Mouse (Mus musculus) hindbrain, embryonic 15.5 days (tissue): ENCODE data around the gene Gmeb2. TPM values are rescaled to one million over a fixed set of nuclear protein-coding genes. Genes with fewer than 3 reads are reported as not detected.

Experiments used
- ATAC-seq: fragments of 200-750 bp; cut with Nextera tagmentation; 2 replicates; pipeline ENCODE4 v1.8.0; 2017; ENCODE audit warnings: low read depth, moderate number of reproducible peaks, moderate TSS enrichment; ENCODE audit not compliant: low FRiP score
- H3K27ac ChIP-seq: fragments of 300-500 bp; sonication (generic); replicated peaks from 2 replicates; pipeline ENCODE4 v1.5.1; 2015; ENCODE audit warnings: mild to moderate bottlenecking, inconsistent platforms
- H3K27me3 ChIP-seq: fragments of 300-500 bp; sonication (generic); 2 replicates; pipeline ENCODE4 v1.6.1; 2015; ENCODE audit warnings: control low read depth, inconsistent platforms
- H3K36me3 ChIP-seq: fragments of 300-500 bp; sonication (generic); 2 replicates; pipeline ENCODE4 v1.6.1; 2015; ENCODE audit warnings: control low read depth, inconsistent platforms
- H3K4me1 ChIP-seq: fragments of 300-500 bp; sonication (generic); replicated peaks from 2 replicates; pipeline ENCODE4 v1.6.1; 2015; ENCODE audit warnings: control low read depth, inconsistent platforms
- H3K4me2 ChIP-seq: fragments of 300-500 bp; sonication (generic); 2 replicates; pipeline ENCODE4 v1.6.1; 2015; ENCODE audit warnings: moderate library complexity, mild to moderate bottlenecking, inconsistent platforms
- H3K4me3 ChIP-seq: fragments of 300-500 bp; sonication (generic); 2 replicates; pipeline ENCODE4 v1.5.1; 2015; ENCODE audit warnings: mild to moderate bottlenecking, inconsistent platforms
- H3K9ac ChIP-seq: fragments of 300-500 bp; sonication (generic); 2 replicates; pipeline ENCODE4 v1.6.1; 2015; ENCODE audit warnings: inconsistent platforms
- H3K9me3 ChIP-seq: fragments of 300-500 bp; sonication (generic); 2 replicates; pipeline ENCODE4 v1.6.1; 2016; ENCODE audit warnings: control low read depth, inconsistent platforms
- WGBS: fragments of 180-500 bp; shearing (Covaris S2); methylation state at CpG from one replicate; pipeline ENCODE4 v1.1.7; 2015; 5-methylcytosine and 5-hydroxymethylcytosine counted together
- polyA plus RNA-seq: library from polyadenylated mRNA; unstranded; fragments of >200 nt; fragmentation: Nextera tagmentation; extraction: Ambion mirVana; gene quantifications from 2 replicates; pipeline ENCODE4 v1.2.1, GENCODE M21; 2015

The Gmeb2 gene
- polyA plus RNA-seq, 1 experiment from 2014 or later, result 15.1 TPM

DNA sequence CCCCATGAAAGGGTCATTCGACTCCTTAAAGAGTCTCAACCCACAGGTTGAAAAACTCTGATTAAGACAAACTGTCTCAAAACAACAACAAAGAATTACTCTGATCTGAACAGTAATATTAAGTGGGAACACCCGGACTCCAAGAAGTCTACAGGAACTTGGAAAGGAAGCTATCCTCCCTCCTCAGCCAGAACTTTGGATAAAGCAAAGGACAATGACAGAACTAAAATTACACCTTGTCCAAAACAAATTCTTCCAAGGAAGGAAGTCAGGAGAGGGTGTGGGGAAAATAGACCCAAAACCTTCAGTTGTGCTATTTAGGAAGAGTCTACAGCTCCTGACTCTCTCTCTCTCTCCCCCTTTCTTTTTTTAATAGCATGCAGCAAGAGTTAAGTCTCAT, 15.7 kb downstream of the Gmeb2 start:
- no peak overlapping the region for H3K4me2 ChIP-seq
- no peak overlapping the region for H3K9ac ChIP-seq
- no peaks in the 10 kb centered on the region for H3K4me1 ChIP-seq
- H3K9me3 ChIP-seq, result no peaks in the 10 kb centered on the region
- ATAC-seq, result no peak
- peaks cover 34% of the 10 kb centered on the region for H3K36me3 ChIP-seq
- H3K4me3 ChIP-seq, result no peak overlapping the region
- 91% methylated on average over 2 of the region's 2 CpGs for WGBS
- H3K27me3 ChIP-seq, result no peaks in the 10 kb centered on the region
- no peak overlapping the region for H3K27ac ChIP-seq

DNA sequence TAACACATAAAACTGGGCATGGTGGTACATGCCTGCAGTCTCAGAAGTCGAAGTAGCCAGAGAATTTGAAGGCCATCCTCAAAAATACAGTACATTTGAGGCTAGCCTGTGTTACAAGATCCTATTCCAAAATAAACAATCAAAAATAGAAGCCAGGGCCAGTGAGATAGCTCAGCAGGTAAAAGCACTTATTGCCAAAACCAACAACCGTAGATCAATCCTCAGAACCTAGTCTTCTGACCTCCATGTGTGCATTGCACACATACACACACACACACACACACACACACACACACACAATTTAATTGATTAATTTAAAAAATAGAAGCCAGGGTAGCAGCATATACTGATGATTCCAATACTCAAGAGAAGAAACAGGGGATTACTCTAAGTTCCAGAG, 21.0 kb downstream of the Gmeb2 start:
- no peak for ATAC-seq
- H3K36me3 ChIP-seq, result peaks cover 63% of the 10 kb centered on the region
- H3K4me1 ChIP-seq, result no peaks in the 10 kb centered on the region
- no peak overlapping the region for H3K27ac ChIP-seq
- no peaks in the 10 kb centered on the region for H3K9me3 ChIP-seq
- no peak overlapping the region for H3K4me3 ChIP-seq
- no peak overlapping the region for H3K4me2 ChIP-seq
- H3K27me3 ChIP-seq, result no peaks in the 10 kb centered on the region
- H3K9ac ChIP-seq, result no peak overlapping the region
- 93% methylated on average over 2 of the region's 2 CpGs for WGBS

DNA sequence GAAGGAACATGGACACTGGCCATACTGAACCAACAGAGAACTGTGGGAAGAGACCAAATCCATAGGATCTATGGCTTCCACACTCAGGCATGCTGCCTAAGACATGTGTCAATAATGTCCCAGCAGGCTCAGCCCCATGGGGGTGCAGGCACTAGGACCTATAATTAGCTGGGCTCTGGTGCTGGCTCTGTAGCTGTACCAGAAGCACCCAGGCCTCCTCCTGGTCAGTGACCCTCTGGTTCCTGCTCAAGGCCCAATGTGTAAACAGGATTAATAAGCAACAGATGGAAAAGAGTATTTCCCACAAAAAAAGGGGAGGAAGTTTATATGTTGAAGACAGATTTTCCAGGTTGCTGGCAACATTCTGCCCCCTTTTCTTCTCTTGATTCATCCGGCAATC, 34.6 kb downstream of the Gmeb2 start:
- H3K27ac ChIP-seq, result no peak overlapping the region
- H3K4me3 ChIP-seq, result no peak overlapping the region
- H3K27me3 ChIP-seq, result no peaks in the 10 kb centered on the region
- H3K4me1 ChIP-seq, result no peaks in the 10 kb centered on the region
- H3K4me2 ChIP-seq, result no peak overlapping the region
- no peak for ATAC-seq
- H3K36me3 ChIP-seq, result peaks cover 56% of the 10 kb centered on the region
- H3K9ac ChIP-seq, result no peak overlapping the region
- H3K9me3 ChIP-seq, result no peaks in the 10 kb centered on the region
- 96% methylated on average over 1 of the region's 1 CpGs for WGBS

GRCm38 (mm10) chr2:181251841-181252240, 36.0 kb downstream of the Gmeb2 start:
- Histone ChIP-seq H3K9ac (no peak overlapping the region), H3K4me1 (no peaks in the 10 kb centered on the region), H3K4me2 (no peak overlapping the region), H3K36me3 (peaks cover 46% of the 10 kb centered on the region), H3K27ac (no peak overlapping the region), H3K4me3 (no peak overlapping the region), H3K27me3 (no peaks in the 10 kb centered on the region), H3K9me3 (no peaks in the 10 kb centered on the region)
- 91% methylated on average over 1 of the region's 1 CpGs for WGBS
- no peak for ATAC-seq

GRCm38 (mm10) chr2:181249217-181249616, 38.6 kb downstream of the Gmeb2 start:
- no peak for ATAC-seq
- H3K4me1 ChIP-seq, result no peaks in the 10 kb centered on the region
- WGBS, result 88% methylated on average over 10 of the region's 10 CpGs
- no peaks in the 10 kb centered on the region for H3K27me3 ChIP-seq
- H3K27ac ChIP-seq, result no peak overlapping the region
- no peak overlapping the region for H3K9ac ChIP-seq
- no peak overlapping the region for H3K4me2 ChIP-seq
- no peak overlapping the region for H3K4me3 ChIP-seq
- H3K36me3 ChIP-seq, result peaks cover 25% of the 10 kb centered on the region
- no peaks in the 10 kb centered on the region for H3K9me3 ChIP-seq

DNA sequence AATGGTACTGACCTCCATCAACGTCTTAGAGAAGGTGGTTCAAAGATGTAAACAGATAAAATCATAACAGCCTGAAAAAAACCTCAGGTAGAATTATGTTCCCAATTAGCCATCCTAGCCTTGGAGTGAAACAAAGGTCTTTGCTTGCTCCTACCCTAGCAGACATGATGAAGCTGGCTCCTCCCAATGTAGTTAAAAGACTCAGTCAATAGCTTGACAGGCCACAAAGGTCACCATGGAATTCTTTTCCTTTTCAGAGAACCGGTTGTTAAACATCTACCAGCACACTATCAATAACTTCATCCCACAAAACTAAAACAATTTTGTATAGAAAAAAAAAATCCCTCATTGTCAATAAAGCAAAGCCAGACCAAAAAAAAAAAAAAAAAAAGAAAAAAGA, 42.8 kb downstream of the Gmeb2 start:
- Histone ChIP-seq H3K4me1 (no peaks in the 10 kb centered on the region), H3K9me3 (no peaks in the 10 kb centered on the region), H3K9ac (no peak overlapping the region), H3K27me3 (no peaks in the 10 kb centered on the region), H3K4me2 (no peak overlapping the region), H3K4me3 (no peak overlapping the region), H3K36me3 (no peaks in the 10 kb centered on the region), H3K27ac (no peak overlapping the region)
- 12% methylated on average over 2 of the region's 2 CpGs for WGBS
- no peak for ATAC-seq

GRCm38 (mm10) chr2:181243706-181244394, 44.0 kb downstream of the Gmeb2 start:
- Histone ChIP-seq H3K27ac (no peak overlapping the region), H3K9ac (no peak overlapping the region), H3K36me3 (no peaks in the 10 kb centered on the region), H3K4me2 (no peak overlapping the region), H3K27me3 (no peaks in the 10 kb centered on the region), H3K4me1 (no peaks in the 10 kb centered on the region), H3K9me3 (no peaks in the 10 kb centered on the region), H3K4me3 (no peak overlapping the region)
- 34% methylated on average over 9 of the region's 11 CpGs for WGBS
- ATAC-seq, result no peak

DNA sequence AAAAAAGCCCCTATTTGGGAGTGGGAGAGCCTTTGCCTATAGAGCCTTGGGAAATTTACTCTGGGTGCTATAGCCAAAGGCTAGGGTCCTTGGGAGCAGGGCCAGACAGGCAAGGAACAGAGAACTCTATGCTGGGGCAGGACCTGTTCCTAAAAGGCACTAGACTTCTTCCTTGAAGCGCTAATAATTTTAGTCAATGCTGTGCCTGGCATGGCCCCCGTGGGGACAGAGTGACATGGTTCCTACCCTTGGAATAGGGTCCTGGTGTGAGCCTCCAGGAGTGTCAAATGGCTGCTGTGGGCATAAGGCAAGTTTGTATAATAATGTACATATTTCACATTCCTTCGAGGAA, 45.5 kb downstream of the Gmeb2 start:
- WGBS, result 64% methylated on average over 3 of the region's 3 CpGs
- Histone ChIP-seq H3K27me3 (no peaks in the 10 kb centered on the region), H3K27ac (no peak overlapping the region), H3K9ac (no peak overlapping the region), H3K4me1 (no peaks in the 10 kb centered on the region), H3K4me3 (no peak overlapping the region), H3K4me2 (peak overlapping the region; percentile 46; the same call in 1 of the 2 replicates), H3K9me3 (no peaks in the 10 kb centered on the region), H3K36me3 (no peaks in the 10 kb centered on the region)
- ATAC-seq, result no peak

DNA sequence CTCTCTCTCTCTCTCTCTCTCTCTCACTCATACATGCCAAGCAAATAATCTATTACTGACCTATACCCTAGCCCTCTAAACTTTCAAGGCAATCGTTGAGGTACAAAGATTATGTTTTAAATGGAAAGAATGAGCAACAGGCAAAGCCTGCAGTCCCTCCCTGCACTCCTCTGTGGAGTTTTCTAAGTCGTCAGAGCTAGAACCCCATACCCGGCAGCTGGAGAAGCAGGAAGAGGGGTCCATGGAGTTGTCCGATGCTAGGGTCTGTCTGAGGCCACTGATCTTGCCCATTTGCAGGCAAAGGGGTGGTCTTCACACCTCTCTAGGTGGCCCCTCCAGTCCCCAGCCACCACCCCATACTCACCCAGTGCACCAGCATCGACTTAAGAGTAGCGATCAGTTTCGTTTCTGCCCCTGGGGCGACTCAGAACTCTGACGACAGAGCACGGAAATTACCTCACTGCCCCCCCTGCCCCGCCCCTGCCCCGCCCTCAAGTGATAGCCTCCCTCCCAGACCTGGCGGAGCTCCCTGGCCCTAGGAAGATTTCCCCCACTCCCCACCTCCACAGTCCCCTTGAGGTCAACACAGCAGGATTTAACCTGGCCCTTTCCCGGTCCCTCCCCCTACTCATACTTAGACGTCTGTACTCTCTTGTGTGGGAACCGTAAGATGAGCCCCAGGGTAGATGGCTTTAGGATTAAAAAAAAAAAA, 46.1 kb downstream of the Gmeb2 start, which contains the start of gene Helz2:
TSS of gene Helz2 (minus strand) at position 426 of the 712 bp plus-strand sequence.
- H3K27ac ChIP-seq, result no peak within 1 kb of the TSS
- H3K36me3 ChIP-seq, result no peaks in the 10 kb centered on the region
- no peak within 1 kb of the TSS for H3K9ac ChIP-seq
- peak within 1 kb of the TSS; percentile 21 for H3K4me3 ChIP-seq
- H3K9me3 ChIP-seq, result no peaks in the 10 kb centered on the region
- no peak for ATAC-seq
- H3K4me2 ChIP-seq, result peak within 1 kb of the TSS; percentile 46
- no peaks in the 10 kb centered on the region for H3K4me1 ChIP-seq
- 21% methylated on average over 15 of the region's 16 CpGs for WGBS
- H3K27me3 ChIP-seq, result no peaks in the 10 kb centered on the region

- Histone ChIP-seq H3K4me3 (no peak overlapping the region), H3K27ac (no peak overlapping the region), H3K9ac (no peak overlapping the region), H3K4me2 (no peak overlapping the region), H3K9me3 (no peaks in the 10 kb centered on the region), H3K4me1 (no peaks in the 10 kb centered on the region), H3K27me3 (no peaks in the 10 kb centered on the region), H3K36me3 (no peaks in the 10 kb centered on the region)
- ATAC-seq, result no peak
- WGBS, result 92% methylated on average over 13 of the region's 13 CpGs
Observed at GRCm38 (mm10) chr2:181240806-181241440, 46.9 kb downstream of the Gmeb2 start.

GRCm38 (mm10) chr2:181239261-181239660, 48.6 kb downstream of the Gmeb2 start:
- ATAC-seq, result no peak
- Histone ChIP-seq H3K4me1 (no peaks in the 10 kb centered on the region), H3K9ac (no peak overlapping the region), H3K4me3 (no peak overlapping the region), H3K27me3 (no peaks in the 10 kb centered on the region), H3K4me2 (no peak overlapping the region), H3K27ac (no peak overlapping the region), H3K9me3 (no peaks in the 10 kb centered on the region), H3K36me3 (no peaks in the 10 kb centered on the region)
- 92% methylated on average over 9 of the region's 9 CpGs for WGBS

DNA sequence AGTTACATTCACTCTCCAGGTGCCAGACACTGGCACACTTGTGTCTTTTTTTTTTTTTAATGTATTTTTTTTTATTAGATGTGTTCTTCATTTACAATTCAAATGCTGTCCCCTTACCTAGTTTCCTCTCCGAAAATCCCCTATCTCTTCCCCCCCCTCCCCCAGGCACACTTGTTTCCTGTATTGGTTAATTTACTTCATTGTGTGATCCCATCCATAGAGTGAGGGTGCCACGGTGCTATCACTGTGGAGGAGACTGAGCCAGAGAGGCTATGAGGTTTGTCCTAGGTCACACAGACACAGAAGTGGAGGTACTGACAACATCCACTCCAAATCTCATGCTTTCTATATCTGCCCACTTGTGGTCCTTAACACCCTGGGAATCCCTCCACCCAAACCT, 49.0 kb downstream of the Gmeb2 start:
- no peaks in the 10 kb centered on the region for H3K9me3 ChIP-seq
- no peak for ATAC-seq
- H3K9ac ChIP-seq, result no peak overlapping the region

More for the DNA sequence above, 49.0 kb downstream of the Gmeb2 start:
- 66% methylated on average over 2 of the region's 2 CpGs for WGBS
- no peak overlapping the region for H3K4me3 ChIP-seq
- no peak overlapping the region for H3K4me2 ChIP-seq
- no peaks in the 10 kb centered on the region for H3K27me3 ChIP-seq
- no peak overlapping the region for H3K27ac ChIP-seq
- H3K4me1 ChIP-seq, result no peaks in the 10 kb centered on the region
- no peaks in the 10 kb centered on the region for H3K36me3 ChIP-seq
